Mouse (Mus musculus) spleen, postnatal 4 days (tissue): ENCODE results near the gene Elmod1.
"Not testable (repeated sequence)": the region's sequence is repeated elsewhere in the genome, so short reads cannot be mapped to it uniquely, and the experiment has no call there.

Experiments
- DNase-seq, 2 experiments: peaks; one replicate each; pipeline ENCODE4 v3.0.0; 2022; ENCODE audit warnings: low spot score in 2 of 2

The Elmod1 gene

DNA sequence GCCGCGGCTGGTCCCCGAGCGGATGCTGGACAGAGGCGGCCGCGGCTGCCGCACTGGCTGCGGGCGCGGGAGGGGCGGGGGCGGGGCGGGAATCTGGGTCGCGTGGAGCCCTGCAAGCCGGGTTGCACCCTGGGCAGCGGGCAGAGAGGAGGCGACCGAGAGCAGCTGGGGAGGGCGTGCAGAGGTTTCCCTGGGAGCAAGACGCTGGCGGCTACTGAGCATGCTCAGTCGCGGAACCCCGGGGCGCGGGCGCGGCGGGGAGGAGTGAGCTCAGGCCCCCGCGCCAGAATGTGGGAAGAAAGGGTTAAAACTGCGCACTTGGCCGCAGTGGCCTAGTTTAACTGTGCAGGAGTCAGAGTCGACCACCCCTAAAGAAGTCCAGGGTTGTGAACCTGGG, at the start of gene Elmod1:
Gene Elmod1 (minus strand): TSS at position 180 of the 397 bp plus-strand sequence.
- no peak for DNase-seq

DNA sequence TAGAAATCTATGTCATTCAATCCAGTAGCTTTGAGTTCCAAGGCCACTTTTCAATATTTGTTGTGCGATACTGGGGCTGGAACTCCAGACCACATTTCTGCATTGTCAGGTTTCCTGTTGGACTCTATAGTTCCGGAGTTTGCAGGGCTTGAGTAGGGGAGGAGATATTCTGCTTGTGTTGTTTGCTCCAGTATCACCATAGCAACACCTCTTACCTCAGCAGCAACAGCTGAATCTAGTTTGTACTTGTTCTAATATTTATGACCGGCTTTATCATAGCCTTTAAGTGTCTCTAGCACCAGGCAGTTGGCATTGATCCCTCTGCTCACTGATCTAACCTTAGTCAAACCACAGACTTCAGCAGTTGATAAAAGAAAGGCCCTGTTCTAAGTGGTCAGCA, 47.7 kb upstream of the Elmod1 start:
- no peak for DNase-seq

DNA sequence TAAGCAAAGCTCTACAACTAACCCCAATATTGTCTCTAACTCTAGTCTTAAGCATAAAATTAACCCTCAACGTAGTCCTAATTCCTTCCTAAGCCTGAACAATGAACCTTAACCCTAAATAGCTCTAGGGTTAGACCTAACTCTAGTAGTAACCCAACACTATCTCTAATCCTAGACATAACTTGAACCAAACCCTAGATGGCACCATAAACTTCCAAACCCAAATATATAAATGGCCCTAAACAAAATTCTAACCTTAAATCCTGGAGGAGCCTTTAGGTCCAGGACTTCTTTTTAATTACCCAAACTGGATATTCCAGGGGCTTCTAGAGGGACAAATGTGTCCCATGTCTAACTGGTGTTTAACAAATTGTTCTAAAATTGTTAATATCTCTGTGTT, 19.4 kb upstream of the Elmod1 start:
- DNase-seq = no peak

DNA sequence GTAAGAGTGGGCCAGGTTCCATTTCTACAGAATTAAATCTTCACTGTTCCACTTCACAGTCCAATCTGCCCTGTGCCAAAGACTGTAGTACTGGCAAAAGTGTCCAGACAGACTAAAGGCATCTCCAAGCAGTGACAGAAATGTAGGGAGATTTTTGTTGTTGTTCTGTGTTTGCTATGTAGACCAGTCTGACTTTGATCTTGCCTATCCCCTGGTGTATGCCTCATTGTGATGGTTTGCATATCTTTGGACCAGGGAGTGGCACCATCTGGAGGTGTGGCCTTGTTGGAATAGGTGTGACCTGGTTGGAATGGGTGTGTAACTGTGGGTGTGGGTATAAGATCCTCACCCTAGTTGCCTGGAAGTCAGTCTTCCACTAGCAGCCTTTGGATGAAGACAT, 17.5 kb upstream of the Elmod1 start:
- not testable (repeated sequence) for DNase-seq

DNA sequence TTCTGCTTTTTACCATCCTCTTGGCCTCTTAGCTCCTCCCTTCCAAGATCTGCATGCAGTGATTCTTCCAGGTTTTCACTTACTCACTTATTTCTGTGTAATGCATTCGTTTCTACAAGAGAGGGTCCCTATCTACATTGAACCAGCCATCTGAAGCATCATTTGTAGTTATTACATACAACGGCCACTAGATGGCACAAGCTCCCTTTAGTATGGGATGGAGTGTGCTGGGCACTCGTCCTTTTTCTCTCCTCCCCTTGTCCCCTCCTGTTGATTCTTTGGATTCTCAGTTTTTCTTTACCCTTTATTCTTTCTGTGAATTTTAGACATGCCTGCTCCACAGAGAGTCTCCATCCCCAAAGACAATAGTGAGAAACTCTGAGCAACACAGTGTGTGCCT, 15.8 kb upstream of the Elmod1 start:
- no peak for DNase-seq

DNA sequence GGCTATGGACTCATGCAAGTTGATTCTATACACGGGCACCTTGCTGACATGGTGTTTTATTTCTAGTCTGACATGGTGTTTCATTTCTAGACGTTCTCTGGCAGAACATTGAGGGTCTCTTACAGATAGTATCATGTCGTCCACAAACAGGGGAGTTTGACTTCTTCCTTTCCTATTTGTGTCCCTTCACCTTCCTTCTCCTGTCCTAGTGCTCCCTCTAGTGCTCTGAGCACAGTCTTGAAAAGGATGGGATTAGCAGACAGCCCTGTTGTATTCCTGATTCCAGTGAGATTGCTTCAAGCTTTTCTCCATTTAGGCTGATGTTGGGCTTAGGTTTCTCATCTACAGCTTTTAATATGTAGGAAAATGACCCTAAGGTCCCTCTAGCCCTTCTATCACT, 11.9 kb upstream of the Elmod1 start:
- DNase-seq = no peak

DNA sequence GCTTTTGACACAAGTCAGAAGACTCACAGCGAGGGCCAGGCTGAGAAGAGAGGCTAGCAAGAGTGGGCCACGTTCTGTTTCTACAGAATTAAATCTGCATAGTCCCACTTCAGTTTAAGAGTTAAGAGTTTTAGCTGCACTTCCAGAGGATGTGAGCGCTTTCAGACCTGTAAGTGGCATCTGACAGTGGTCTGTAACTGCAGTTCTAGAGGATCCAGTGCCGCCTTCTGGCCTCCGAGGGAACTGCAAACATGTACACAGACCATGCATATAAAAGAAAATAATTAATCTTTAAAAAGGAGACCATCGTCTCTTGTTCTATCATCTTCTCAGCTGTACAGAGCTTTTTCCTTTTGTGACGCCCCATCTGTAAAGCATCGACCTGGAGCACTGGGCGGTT, 9.8 kb upstream of the Elmod1 start:
- DNase-seq = no peak

DNA sequence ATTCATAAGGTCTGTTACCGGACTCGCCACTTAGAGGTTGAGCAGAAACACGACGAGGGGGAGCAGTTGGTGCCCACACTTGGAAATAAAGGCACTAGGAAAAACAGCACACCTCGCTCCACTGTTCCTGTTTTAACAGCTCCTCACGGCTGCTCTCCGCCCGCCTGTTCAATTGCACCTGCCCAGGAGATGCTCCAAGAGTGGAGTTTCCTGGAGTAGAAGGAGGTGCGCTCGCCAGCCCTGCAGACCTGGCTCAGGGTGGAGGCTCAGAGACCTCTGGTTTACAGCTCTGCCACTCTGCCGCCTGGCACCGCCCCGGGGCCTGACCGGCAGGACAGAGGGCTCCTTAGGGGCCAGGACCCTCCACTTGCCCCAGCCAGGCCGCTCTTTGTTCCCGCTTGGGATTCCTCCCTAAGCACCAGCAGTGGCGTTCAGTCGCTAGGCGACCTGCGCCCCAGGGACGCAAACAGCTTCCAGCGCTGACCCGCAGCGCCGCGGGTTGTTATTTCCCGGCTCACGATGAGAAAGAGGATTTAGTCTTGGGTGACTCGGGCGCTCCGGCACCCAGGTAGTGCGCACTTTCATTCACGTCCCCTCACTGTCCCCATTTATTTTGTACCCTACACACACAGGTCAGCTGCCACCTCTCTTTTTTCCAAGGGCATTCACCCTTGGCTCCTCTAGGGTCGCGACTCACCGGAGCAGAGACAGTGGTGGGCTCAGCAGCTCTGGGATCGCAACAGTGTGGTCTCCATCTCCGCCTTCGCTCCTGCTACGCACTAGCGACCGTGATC, 576 bp downstream of the Elmod1 start:
- no peak for DNase-seq

DNA sequence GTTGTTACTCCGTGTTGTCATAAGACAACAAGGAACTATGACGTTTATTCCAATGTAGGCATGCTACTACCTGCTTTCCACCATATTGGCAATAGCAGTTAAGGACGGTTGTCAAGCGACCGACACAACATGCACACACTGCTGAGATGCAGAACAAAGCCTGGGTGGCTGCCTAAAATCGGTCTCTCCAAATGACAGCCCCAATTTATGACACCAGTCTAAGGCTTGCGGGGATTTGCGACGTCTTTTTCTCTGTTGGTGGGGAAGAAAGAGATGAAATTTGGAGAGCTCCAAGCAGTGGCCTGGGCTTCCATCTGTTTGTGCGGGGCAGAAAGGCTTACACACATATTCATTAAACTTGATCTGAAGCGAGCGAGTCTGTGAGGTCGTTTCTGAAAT, 1.2 kb downstream of the Elmod1 start:
- DNase-seq = no peak

DNA sequence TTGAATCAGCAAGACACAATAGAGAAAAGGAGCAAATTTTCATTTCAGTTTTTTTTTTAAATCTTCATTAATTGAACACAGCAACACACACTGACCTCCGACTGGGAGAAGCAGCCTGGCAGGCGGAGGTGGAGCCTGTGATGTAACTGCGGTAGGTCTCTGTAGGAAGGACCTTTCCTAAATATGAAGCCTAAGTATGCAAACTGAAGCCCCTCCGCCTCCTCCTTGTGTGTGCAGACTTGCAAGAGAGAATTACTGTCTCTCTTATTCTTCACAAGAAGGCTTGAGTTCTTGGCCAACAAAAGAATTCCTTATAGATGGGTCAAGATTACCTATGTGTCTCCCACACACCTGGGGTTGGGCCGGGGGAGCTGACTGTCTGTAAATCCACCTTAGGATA, 1.9 kb downstream of the Elmod1 start:
- DNase-seq = no peak

DNA sequence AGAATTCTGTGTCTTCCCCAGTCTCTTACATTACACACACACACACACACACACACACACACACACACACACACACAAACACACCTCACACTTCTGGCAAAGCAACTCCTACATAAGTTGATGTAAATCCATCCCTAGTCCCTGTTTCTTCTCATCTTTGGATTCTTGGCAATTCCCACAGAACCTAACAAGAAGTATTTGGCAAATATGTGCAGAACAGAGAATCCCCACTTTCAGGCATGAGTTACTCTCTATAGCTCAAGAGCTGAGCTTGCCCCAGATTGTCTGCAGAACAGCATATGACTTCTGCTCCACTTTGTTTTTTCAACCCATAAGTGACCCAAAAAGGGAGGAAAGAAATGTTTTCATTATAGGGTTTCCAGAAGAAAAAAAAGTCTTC, 2.7 kb downstream of the Elmod1 start:
- DNase-seq = no peak

DNA sequence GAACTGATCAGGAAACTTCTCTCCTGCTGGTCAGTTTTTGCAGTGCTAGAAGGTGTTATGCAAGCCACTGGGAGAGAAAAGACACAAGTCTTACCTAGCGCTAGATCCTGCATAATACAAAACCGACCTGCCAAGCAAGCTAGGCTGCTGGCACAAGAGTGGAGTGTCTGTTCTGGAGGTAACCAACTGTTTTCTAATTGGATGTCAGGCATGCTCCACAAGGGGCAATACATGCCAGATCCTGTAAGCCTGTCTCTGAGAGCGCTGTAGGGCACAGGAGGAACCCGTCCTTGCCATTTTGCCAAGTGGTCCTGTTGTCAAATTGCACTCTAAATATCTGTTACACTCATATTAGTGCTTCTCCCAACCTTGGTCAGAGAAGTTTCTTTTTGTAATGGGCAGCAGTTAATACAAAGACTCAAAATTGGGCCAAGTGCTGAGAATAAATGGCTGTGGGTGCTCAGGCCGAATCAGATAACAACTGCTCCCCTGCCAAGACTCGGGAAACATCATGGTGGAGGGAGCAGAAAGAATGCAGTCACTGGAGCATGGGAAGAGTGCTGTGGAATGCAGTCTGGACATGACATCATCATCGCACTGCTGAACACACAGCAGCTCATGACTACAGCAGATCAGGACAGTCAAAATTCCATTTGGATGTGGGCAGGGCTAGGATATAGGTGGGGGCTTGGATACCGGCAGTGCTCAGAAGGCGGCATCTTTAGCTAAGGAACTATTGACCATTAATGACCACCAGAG, 7.3 kb downstream of the Elmod1 start:
- DNase-seq = no peak

DNA sequence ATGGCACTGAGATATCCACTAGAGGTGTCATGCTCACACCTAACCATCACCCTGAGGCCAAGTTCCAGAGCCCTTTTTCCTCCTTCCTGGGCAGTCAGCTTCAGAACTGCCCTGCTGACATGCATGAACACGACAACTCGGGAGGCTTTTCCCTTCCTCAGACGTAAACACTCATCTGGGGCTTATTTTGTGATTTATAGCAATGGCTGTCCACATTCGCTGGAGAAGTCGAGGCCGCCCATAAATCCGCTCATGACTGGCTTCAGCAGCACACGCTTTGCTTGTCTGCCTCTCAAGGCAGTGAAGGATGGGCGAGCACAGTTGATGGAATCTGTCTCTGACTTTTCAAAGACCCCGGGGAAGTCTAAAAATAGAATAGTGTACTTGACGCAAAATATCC, 18.1 kb downstream of the Elmod1 start:
- DNase-seq = no peak

DNA sequence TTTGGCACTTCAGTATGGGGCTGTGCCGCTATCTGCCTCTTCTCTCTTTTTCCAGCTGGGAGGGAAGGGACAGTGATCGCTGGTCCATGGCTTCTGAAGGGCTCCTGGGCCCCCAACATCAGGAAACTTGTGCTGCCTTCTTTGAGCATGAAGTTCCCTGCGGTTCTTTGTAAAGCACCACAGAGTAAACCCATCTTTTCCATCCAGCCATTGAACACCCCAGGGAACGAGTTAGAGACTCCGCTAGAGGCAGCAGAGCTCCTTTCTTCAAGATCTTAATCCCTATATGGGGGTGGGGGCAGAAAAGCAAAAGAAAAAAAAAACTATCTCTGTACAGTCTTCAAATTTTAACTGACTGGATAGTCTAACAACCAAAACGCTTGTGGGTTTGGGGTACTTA, 20.2 kb downstream of the Elmod1 start:
- no peak for DNase-seq

DNA sequence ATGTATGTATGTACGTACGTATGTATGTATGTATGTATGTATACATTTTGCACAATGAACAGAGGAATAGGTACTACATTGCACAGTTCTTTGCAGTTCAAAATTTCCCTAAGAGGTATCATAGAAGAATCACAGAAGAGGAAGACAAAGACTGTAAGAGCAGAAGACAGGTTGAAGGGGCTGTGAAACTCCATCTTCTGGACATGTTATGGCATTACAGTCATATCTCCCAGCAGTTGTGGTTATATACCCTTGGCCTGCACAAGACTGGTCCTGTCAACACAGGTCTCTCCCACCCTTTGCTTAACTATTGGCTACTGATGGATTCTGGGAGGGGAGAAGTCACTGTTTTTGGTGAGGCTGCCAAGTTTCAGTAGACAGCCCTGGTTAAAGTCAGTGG, 27.6 kb downstream of the Elmod1 start:
- no peak for DNase-seq

DNA sequence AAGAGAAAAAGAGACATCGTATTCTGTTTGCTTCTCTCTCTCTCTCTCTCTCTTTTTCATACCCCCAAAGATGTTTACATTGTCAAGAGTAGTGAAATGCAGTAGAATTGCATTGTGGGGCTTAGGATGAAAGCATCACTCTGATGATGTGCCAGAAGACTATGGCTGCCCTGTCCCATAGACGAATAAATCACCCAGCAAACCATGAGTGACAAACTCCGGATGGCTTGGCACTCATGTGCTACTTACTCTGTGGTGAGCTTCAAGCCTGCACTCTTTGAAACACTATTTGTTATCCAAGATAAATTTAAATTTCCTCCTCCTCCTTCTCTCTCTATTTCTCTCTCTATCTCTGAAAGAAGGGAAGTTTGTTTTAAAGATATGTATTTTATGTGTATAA, 36.5 kb downstream of the Elmod1 start:
- DNase-seq = no peak

DNA sequence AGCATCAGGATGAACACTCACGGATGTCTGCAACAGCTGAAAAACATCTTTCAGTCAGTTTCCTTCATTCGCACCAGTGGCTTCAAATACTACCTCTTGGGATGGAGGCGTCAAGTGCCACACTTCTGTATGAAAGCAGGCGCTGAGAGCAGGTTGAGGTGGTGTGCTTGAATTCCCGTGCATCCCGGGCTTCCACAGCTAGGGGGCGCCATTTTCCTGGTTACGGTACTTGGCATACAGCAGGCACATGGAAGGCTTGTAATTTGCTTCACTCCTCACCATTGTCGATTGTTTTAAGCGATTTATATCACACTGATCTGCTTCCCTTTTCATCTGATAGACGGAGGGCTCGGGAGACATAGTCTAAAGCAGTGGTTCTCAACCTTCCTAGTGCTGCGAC, 40.9 kb downstream of the Elmod1 start:
- no peak for DNase-seq

DNA sequence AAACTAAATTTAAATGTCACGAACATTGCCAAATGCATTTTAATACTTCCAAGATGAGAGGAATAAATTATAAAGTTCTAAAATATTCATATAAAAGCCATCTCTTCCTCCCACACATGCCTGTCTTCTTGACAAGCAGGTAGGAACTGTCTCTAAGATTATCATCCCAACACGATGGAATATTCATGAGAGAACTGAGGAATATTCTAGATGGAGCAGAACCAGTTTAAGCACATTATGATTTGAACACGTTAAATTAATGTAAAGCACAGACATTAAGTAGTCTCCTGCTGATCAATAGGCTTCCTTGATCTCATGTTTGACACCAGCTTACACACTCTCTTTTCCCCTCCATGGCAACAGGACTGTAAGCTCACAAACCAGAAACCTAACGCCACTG, 41.7 kb downstream of the Elmod1 start:
- no peak for DNase-seq

DNA sequence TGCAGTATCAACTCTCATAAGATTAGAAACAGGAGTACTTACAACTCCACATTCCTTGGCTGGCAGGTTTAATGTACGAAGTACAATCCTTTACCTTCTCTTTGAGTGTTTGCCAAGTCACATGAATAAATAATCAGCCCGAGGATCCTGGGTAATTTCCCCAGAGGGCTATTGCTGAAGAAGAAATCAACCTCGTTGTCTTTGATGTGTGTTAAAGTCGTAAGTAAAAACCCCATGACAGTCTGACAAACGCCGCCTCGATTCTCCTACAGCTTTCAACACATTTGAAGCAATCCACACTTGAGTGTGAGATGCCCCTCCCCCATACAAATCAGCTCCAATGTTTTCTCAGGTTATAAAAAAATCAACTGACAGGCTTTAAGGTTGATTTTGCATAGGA, 44.2 kb downstream of the Elmod1 start:
- no peak for DNase-seq

DNA sequence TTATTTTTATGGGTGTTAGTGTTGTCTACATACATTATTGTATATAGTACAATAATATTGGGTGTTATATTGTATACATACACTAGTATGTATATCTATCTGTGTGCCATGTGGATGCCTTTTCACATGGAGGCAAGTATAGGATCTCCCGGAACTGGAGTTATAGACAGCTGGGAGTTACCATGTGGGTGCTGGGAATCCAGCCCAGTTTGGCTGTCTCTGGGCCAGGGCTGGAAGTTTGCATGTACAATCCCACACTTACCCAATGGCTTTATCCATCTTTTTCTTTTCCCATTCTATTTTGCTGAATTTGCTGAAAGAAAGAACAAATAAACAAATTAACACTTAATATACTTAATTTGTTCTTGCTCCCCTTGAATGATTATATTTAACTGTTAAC, 54.0 kb downstream of the Elmod1 start:
- no peak for DNase-seq

DNA sequence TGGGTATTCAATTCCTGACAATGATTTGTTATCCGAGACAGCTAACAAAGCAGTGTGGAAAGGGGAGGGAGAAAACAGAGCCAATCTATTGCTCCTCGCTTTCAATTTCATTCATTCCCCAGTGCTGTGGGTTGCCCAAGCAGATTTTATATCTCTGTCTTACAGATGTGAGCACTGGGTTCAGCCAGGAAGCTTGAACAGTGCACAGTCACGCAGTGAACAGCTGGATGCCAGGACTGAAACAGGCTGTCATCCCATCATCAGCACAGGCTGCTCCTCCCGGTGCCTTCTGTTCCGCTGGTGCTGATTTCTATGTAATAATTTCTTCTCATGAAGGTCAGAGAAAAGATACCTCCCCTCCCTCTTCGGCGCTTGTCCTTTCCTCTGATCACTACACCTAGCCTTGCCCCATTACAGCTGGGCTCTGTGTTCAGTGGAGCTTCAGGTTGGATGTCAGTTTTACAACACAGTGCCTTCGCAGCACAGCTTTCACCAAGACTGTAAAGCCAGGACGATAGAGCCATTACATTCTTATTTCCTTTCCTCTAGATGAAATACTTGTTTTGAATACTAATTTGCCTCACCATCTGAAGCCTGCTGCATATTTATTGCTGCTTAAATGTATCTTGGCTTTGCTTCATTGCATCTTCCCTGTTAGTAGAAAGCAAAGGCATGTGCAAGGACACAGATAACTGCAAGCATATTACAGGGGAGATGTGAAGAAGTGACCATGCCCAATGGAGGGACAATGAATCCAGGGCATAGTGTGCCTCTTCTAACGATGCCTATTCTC, 59.0 kb downstream of the Elmod1 start:
- no peak for DNase-seq

DNA sequence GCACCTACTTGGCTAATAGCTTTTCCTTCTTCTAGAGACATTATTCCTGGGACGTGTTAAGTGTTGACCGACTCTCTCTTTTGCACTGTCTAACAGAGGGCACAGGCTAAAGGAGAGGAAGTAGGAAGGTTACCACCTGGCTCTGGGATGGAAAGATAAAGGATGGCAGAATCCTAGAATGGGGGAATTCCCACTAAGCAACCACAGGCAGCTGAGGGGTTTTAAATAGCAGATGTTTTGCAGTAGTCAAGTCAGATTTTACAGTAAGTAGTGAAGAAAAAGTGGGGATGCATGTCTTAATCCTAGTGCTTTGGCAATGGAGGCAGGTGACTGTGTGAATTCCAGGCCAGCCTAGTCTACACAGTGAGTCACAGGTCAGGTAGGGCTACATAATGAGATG, 64.3 kb downstream of the Elmod1 start:
- DNase-seq = no peak

DNA sequence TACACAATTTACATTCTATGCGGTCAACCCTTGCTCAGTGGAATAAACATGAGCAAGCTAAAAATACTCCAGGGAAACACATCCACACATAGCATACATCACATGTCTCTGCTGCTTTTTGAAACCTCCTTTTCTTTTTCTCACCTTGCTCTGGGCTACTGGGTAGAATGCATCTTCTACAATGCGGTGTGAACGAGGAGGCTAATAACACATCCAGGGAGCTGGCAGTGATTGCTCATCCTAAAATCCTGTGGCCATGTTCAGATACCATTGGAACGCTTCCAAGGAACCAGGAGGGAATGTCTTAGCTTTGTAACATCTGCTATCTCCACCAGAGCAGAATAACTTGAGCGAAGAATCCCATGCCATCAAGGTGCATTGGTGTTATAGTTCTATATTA, 64.8 kb downstream of the Elmod1 start:
- no peak for DNase-seq
